Mouse (Mus musculus) brain, embryonic 14.5 days (tissue): Measurements from ENCODE around the gene Lmntd1.

Source experiments
- CTCF ChIP-seq: fragments of 200-500 bp; IDR thresholded peaks from 2 replicates; pipeline ENCODE4 v1.5.1; 2012; ENCODE audit warnings: inconsistent platforms, mild to moderate bottlenecking, moderate library complexity, borderline replicate concordance; ENCODE audit not compliant: insufficient read depth, insufficient read length; ENCODE audit errors: extremely low read depth
- POLR2A ChIP-seq: fragments of 200-500 bp; IDR thresholded peaks from 2 replicates; pipeline ENCODE4 v1.6.1; 2012; ENCODE audit warnings: mild to moderate bottlenecking, inconsistent platforms, borderline replicate concordance; ENCODE audit not compliant: poor library complexity, insufficient read depth, insufficient read length, severe bottlenecking; ENCODE audit errors: extremely low read depth

GRCm38 (mm10) chr6:145523337-145523736 is 90.8 kb downstream of the Lmntd1 start:
- no peak for TF ChIP-seq CTCF
- no peak for TF ChIP-seq POLR2A
